Mouse (Mus musculus) kidney, postnatal 14 days (tissue): ENCODE measurements at regions not wholly inside any gene's neighbourhood (a gene's known extent, or its start where the extent isn't known, plus 50 kb on each side); places are given as distances from the start of the nearest gene placed in this dataset.

Experiments
- DNase-seq: peaks from one replicate; pipeline ENCODE4 v3.0.0; 2022; ENCODE audit warnings: mixed read lengths

DNA sequence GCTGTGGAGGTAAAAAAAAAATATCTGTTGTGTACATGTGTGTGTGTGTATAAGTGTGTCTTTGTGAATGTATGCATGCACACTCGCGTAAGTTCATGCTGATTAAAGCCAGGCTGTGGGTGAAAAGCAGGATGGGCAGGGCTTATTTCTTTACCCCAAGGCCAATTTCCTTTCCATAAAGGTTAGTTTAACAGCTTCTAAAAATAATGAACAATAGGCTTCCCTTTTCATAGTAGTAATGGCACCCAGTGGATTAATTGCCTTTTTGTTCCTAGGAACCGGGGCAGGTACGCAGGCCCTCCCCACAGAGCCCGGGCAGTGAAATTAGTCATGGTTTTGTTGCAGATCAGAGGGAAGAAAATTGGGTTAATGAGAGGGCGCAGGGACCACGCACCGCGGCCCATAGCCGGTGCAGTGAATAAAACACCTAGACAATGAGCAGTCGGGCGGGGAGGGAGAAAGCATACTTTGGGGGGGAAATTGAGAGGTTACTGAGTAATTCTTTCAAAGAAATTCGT is 110.1 kb upstream of the Nmur2 start:
- DNase-seq = peak; percentile 13

DNA sequence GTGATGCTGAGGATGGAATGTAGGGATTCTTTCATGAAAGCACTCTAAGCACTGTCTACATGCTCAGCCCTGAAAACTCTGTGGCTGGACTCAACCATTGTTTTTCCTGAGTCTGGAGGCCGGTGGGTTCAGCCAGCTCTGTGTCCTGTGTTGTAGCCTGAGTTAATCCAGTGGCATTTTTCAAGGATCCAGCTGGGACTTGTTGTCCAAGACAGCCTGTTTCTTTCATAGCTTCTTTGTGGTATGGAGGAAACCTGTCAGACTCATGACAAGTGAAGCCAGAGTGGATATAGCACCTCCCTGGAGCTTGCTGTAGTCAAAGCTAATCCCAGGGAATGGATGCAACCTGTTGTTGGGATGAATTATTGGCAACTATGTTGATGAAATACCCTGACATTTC is 108.9 kb upstream of the Nmur2 start:
- no peak for DNase-seq

DNA sequence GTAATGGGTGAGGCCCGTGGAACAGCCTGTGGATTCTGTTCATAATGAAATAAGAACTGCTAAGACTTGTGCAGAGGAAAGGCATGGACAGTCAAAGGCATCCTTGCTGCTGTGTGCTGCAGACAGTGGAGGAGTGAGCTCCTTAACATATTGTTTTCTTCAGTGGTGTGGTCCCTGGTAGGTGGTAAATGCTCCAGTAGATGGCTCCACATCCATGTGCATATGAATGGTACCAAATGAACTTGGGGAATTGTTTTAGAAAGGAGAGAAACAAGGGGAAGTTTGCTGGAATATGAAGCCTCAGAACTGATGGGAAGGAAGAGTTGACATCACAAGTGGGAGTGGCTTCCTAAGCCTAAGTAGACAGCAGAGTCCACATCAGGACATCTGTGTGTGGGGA is 108.1 kb upstream of the Nmur2 start:
- peak; percentile 7 for DNase-seq

DNA sequence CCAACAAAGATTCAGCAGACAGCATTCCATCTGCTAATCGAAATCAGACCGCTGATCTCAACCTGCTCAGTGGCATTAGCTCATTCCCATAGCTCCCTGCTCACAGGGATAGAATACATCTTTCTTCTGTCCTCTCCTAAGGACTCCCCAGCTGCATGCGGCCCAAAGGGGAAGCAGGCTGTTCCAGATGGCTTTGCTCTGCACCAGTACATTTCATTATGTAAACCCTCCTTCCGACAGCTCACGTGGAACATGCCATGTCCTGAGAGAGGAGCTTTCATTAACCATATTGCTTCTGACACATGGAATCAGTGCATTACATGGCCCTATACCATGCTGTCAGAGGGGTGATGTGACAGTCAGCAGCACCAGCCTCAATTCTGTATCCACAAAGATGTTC is 105.9 kb upstream of the Nmur2 start:
- DNase-seq = no peak

DNA sequence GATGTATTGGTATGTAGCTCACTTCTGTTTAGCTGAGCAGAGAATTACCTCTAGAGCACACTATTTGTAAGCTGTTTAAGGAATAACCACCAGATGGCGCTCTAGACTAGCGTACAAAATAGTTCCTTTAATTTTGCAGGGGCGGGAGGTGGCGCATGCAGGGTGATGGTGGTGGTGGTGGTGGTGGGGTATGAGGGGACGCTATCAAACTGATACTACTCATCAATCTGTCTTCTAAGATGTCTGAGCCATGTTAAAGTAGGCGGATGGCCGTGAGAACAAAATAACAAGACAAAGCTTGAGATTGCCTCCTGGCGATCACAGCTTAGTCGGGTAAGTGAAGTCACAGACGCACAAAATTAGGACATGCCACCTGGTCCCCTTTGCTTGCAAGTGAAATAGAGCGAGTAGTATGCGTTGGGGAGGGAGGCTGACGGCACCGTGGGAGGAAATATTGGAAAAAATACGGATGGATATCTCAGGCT is 90.6 kb upstream of the Nmur2 start:
- peak; percentile 16 for DNase-seq

DNA sequence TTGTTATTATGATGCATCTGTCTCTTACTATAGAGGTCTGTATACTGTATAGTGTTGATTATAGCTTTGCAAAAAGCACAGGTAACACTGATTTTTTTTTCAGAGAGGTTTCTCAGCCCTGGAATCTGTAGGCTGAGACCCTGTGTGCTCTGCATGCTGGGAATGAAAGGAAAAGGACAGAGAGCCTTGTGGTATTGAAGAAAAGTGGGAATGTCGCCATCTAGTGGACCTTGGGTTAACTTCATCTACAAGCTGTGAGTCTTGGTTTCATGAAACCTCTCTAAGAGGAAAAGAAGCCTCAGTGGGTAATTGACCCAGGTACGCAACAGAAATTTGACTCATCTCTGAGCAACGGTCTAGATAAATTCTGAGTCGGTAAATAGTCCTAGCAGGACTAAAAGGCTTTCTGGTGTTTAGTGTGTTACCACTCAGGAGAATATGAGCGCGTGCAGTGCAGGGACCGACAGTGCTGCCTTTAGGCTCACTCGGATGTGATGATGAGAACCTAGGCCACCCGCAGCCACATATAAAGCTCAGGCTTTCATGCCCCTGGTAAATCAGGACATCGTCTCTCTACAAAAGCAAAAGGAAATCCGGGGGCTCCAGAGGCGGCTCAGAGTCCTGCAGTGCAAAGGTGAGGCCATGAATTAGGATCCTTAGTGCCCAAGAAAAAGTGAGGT is 75.9 kb upstream of the Nmur2 start:
- DNase-seq = peak; percentile 17

DNA sequence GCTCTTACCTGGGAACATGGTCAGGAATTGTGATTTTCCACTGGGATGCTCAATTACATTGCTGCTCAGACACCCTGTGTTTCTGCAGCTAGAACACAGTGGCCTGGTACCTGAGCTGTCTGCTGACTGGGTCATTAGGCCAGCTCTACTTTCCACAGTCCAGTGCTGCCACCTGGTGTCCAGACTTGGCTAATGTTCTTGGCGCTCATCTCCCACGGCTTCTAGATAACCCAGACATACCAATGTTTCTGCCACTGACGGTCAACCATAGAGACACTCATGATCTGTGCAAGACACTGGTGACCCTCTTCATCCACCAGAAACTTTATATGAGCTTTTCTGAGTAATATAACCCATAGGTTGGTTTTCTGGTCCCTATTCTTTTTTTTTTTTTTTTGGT is 67.1 kb upstream of the Nmur2 start:
- DNase-seq = peak; percentile 62

DNA sequence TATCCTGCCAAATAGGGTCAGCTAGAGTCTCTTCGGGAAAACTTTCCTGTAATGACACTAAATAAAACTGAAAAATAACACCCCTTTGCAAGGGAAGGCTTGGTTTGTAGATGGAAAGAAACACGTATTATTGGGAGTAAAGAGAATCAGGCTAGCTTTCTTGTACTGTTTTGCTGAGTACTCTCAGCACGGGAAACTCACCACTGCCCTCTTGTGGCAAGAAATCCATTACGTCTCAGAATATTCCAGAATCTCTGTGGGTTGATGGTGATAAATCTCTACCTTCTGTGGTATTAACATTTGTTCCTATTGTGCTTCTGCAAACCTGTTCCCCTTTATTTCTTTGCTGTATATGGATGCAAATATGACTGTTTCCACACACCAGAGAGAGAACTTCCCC is 64.8 kb upstream of the Nmur2 start:
- DNase-seq = peak; percentile 29

DNA sequence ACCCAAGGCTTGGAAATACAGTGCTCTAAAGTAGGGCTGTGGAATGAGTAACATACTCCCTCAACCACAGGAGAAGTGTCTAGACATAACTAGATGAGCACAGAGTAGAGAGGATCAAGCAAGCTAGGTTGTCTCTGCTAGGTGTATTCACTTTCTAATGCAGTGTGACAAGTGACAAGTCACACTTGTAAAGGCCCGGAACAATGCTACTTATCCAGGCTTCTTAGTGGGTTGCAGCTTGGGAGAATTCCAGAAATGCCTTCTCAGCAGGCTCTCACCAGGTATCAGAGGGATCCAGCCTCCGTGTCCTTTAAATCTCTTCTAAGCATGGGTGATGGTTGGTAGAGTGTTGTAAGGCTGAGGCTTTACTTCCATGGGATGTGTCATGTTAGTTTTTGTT is 52.1 kb upstream of the Nmur2 start:
- DNase-seq = no peak
